Mouse (Mus musculus): ENCODE results near the gene Rbfox2. TPM values are rescaled to one million over a fixed set of nuclear protein-coding genes. Genes with fewer than 3 reads are reported as not detected.

Rbfox2 gene
- total and polyA plus RNA-seq, 3 experiments, result 2.1 to 6.5 (median 2.3) TPM

DNA sequence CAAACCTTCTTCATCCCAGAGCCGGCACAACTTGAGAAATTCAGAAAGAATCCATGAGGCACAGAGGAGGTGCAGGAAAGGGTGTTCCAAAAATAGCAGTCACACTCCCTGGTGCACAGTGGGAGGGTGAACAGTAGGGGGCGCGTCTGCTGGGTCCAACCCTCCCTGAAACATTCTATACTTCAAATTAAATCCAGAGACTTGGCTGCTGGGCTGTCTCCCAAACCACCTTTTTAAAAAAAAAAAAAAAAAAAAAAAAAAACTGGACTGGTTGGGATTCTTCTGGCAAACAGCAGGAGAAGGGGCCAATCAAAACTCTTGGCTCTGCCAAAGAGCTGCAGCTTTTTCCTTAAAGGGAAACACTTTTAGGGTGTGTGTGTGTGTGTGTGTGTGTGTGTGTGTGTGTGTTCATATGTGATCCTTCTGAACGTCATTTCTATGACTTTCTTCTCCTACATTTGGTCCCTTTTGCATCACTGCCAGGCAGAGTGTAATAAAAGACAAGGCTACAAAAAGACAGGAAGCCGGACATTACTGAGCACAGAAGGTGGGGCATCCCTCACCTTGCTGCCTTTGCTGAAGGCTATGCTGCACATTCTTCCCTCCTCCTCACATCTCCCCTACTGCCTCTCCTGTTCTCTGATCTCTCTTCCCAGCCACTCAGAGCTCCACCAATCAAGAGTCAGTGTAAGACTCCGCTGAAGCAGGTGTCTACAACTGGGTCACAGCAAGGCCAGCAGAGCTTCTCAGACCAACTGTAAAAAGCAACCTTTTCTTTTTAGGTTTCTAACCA, 49.2 kb downstream of the Rbfox2 start:
- Histone ChIP-seq H3K27me3 (ENCODE audit: insufficient read depth, low read length) (peaks cover 7% of the 10 kb centered on the region; the same call in 1 of the 2 replicates), H3K36me3 (replicated peaks) (no peaks in the 10 kb centered on the region), H3K4me3 (ENCODE audit: low read depth, low read length) (no peak overlapping the region), H3K4me1 (ENCODE audit: insufficient read depth, low read depth, low read length) (no peaks in the 10 kb centered on the region), H3K9me3 (replicated peaks) (no peaks in the 10 kb centered on the region)
- no peak for ATAC-seq (ENCODE audit: extremely low read depth, insufficient number of reproducible peaks, low FRiP score, poor library complexity, severe bottlenecking)
- peak; percentile 26 for DNase-seq (ENCODE audit: low spot score)
- no peak for TF ChIP-seq GATA2 (IDR thresholded peaks at IDR 0.05; ENCODE audit: borderline replicate concordance, low read depth, low read length)
- peak; percentile 39; the same call in 1 of the 2 replicates for TF ChIP-seq CTCF (IDR thresholded peaks at IDR 0.05; ENCODE audit: low read depth, low read length)

DNA sequence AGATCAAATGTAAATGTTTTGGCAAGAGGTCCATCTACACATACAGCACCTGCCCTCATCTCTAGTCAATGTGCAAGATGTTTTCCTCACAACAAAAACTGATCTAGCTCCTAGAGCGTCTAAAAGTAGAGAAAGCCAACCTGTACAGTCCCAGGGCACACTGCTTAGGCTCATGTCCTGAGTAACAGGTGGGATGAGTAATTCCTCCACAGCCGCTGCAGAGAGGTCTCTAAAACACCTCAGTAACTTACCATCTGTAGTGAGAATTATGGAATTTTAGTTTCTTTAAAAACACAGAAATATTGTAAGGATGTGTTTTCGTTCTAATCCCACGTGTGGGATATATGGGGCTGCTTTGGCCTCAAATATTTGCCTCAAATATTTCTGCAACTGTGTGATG, 50.0 kb downstream of the Rbfox2 start:
- Histone ChIP-seq H3K9me3 (replicated peaks) (no peaks in the 10 kb centered on the region), H3K27me3 (ENCODE audit: insufficient read depth, low read length) (peaks cover 7% of the 10 kb centered on the region; the same call in 1 of the 2 replicates), H3K4me3 (ENCODE audit: low read depth, low read length) (no peak overlapping the region), H3K4me1 (ENCODE audit: insufficient read depth, low read depth, low read length) (no peaks in the 10 kb centered on the region), H3K36me3 (replicated peaks) (no peaks in the 10 kb centered on the region)
- ATAC-seq (ENCODE audit: extremely low read depth, insufficient number of reproducible peaks, low FRiP score, poor library complexity, severe bottlenecking), result no peak
- TF ChIP-seq GATA2 (IDR thresholded peaks at IDR 0.05; ENCODE audit: borderline replicate concordance, low read depth, low read length), result no peak
- TF ChIP-seq POLR2AphosphoS5 (IDR thresholded peaks at IDR 0.05; ENCODE audit: insufficient replicate concordance, low read depth, low read length), result no peak
- TF ChIP-seq GATA1 (IDR thresholded peaks at IDR 0.05; ENCODE audit: borderline replicate concordance, low read length), result no peak
- TF ChIP-seq TAL1 (conservative IDR thresholded peaks at IDR 0.05; ENCODE audit: low read depth, low read length), result no peak
- TF ChIP-seq CTCF (IDR thresholded peaks at IDR 0.05; ENCODE audit: low read depth, low read length), result no peak
- DNase-seq (ENCODE audit: low spot score), result no peak

DNA sequence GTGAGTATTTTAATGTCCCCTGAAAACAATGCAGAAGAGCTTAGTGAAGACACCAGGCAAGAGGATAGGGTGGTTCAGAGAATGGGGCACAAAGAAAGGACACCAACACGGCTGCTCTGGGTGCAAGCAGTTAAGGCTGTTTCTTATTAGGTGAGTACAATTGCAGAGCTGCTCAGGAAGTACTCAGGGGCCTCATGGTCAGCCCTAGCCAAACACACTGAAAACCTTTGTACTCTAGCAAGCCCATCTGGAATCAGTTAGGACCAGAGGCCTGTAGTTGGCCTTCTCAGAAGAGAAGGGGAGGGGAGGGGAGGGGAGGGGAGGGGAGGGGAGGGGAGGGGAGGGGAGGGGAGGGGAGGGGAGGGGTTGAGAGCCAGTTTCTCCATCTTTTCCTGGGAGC, 52.2 kb downstream of the Rbfox2 start:
- Histone ChIP-seq H3K27me3 (ENCODE audit: insufficient read depth, low read length) (peaks cover 7% of the 10 kb centered on the region; the same call in 1 of the 2 replicates), H3K9me3 (replicated peaks) (no peaks in the 10 kb centered on the region), H3K4me1 (ENCODE audit: insufficient read depth, low read depth, low read length) (no peaks in the 10 kb centered on the region), H3K36me3 (replicated peaks) (no peaks in the 10 kb centered on the region), H3K4me3 (ENCODE audit: low read depth, low read length) (no peak overlapping the region)
- no peak for DNase-seq (ENCODE audit: low spot score)
- ATAC-seq (ENCODE audit: extremely low read depth, insufficient number of reproducible peaks, low FRiP score, poor library complexity, severe bottlenecking), result no peak
- no peak for TF ChIP-seq CTCF (IDR thresholded peaks at IDR 0.05; ENCODE audit: low read depth, low read length)
- TF ChIP-seq GATA2 (IDR thresholded peaks at IDR 0.05; ENCODE audit: borderline replicate concordance, low read depth, low read length), result no peak
- TF ChIP-seq POLR2AphosphoS5 (IDR thresholded peaks at IDR 0.05; ENCODE audit: insufficient replicate concordance, low read depth, low read length), result no peak
- no peak for TF ChIP-seq TAL1 (conservative IDR thresholded peaks at IDR 0.05; ENCODE audit: low read depth, low read length)
- TF ChIP-seq GATA1 (IDR thresholded peaks at IDR 0.05; ENCODE audit: borderline replicate concordance, low read length), result no peak

DNA sequence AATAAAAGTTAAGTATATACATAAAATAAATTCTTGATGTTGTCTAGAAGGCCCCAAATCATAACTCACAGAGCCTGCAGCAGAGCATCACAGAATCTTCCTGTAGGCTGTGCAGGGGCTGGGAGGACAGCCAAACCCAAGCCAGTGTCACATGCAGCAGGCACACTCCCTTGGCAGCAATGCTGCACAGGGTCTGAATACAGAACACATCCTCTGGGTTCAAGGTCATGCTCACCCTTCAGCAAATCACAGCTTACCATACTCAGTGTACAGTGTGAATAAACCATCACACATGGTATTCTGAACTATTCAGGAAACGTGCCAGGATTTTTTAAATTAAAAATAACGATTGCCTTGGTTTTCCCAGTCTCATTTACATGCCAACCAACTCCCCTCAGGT, 52.7 kb downstream of the Rbfox2 start:
- Histone ChIP-seq H3K27me3 (ENCODE audit: insufficient read depth, low read length) (peaks cover 6% of the 10 kb centered on the region; the same call in 1 of the 2 replicates), H3K9me3 (replicated peaks) (no peaks in the 10 kb centered on the region), H3K36me3 (replicated peaks) (no peaks in the 10 kb centered on the region), H3K4me3 (ENCODE audit: low read depth, low read length) (no peak overlapping the region), H3K4me1 (ENCODE audit: insufficient read depth, low read depth, low read length) (no peaks in the 10 kb centered on the region)
- ATAC-seq (ENCODE audit: extremely low read depth, insufficient number of reproducible peaks, low FRiP score, poor library complexity, severe bottlenecking) (no peak), DNase-seq (ENCODE audit: low spot score) (no peak)
- no peak for TF ChIP-seq GATA1 (IDR thresholded peaks at IDR 0.05; ENCODE audit: borderline replicate concordance, low read length)
- no peak for TF ChIP-seq GATA2 (IDR thresholded peaks at IDR 0.05; ENCODE audit: borderline replicate concordance, low read depth, low read length)
- no peak for TF ChIP-seq CTCF (IDR thresholded peaks at IDR 0.05; ENCODE audit: low read depth, low read length)
- no peak for TF ChIP-seq POLR2AphosphoS5 (IDR thresholded peaks at IDR 0.05; ENCODE audit: insufficient replicate concordance, low read depth, low read length)
- no peak for TF ChIP-seq TAL1 (conservative IDR thresholded peaks at IDR 0.05; ENCODE audit: low read depth, low read length)

DNA sequence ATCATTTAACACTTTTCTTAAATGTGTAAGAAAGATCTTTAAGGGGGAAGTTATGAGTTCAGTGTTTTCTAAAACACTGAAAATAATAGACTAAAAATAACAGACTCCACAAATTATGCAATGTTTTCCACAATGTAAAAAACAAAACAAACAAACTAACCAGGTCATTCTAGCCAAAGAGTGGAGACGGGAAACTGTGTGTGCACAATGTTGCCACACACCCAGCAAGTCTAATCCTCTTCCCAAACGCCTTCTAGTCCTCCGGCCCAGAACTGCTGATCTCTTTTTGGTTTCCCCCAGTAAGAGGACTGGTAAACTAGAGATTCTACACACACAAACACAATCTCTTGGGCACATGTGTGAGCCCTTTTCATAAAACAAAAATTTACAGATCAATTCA, 55.1 kb downstream of the Rbfox2 start:
- Histone ChIP-seq H3K27me3 (ENCODE audit: insufficient read depth, low read length) (peaks cover 4% of the 10 kb centered on the region; the same call in 1 of the 2 replicates), H3K9me3 (replicated peaks) (no peaks in the 10 kb centered on the region), H3K4me1 (ENCODE audit: insufficient read depth, low read depth, low read length) (no peaks in the 10 kb centered on the region), H3K36me3 (replicated peaks) (no peaks in the 10 kb centered on the region), H3K4me3 (ENCODE audit: low read depth, low read length) (no peak overlapping the region)
- DNase-seq (ENCODE audit: low spot score) (no peak), ATAC-seq (ENCODE audit: extremely low read depth, insufficient number of reproducible peaks, low FRiP score, poor library complexity, severe bottlenecking) (no peak)
- TF ChIP-seq POLR2AphosphoS5 (IDR thresholded peaks at IDR 0.05; ENCODE audit: insufficient replicate concordance, low read depth, low read length), result no peak
- TF ChIP-seq CTCF (IDR thresholded peaks at IDR 0.05; ENCODE audit: low read depth, low read length), result no peak

DNA sequence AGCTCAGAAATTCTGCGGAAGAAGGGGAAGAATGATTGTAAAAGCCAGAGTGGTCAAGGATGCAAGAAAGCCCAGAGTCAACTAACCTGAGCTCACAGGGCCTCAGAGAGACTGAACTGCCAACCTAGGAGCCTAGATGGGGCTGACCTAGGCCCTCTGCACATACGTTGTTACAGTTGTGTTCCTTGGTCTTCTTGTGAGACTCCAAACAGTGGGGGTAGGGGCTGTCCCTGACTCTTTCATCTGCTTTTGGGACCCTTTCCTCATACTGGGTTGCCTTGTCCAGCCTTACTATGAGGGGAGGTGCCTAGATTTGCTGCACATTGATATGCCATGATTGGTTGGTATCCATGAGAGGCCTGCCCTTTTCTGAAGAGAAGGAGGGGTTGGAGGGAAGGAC, 56.0 kb downstream of the Rbfox2 start:
- Histone ChIP-seq H3K36me3 (replicated peaks) (no peaks in the 10 kb centered on the region), H3K9me3 (replicated peaks) (no peaks in the 10 kb centered on the region), H3K4me1 (ENCODE audit: insufficient read depth, low read depth, low read length) (no peaks in the 10 kb centered on the region), H3K4me3 (ENCODE audit: low read depth, low read length) (no peak overlapping the region), H3K27me3 (ENCODE audit: insufficient read depth, low read length) (peaks cover 5% of the 10 kb centered on the region; the same call in 1 of the 2 replicates)
- ATAC-seq (ENCODE audit: extremely low read depth, insufficient number of reproducible peaks, low FRiP score, poor library complexity, severe bottlenecking) (no peak), DNase-seq (ENCODE audit: low spot score) (no peak)
- TF ChIP-seq GATA2 (IDR thresholded peaks at IDR 0.05; ENCODE audit: borderline replicate concordance, low read depth, low read length) (no peak), TAL1 (conservative IDR thresholded peaks at IDR 0.05; ENCODE audit: low read depth, low read length) (no peak), CTCF (IDR thresholded peaks at IDR 0.05; ENCODE audit: low read depth, low read length) (no peak), GATA1 (IDR thresholded peaks at IDR 0.05; ENCODE audit: borderline replicate concordance, low read length) (no peak), POLR2AphosphoS5 (IDR thresholded peaks at IDR 0.05; ENCODE audit: insufficient replicate concordance, low read depth, low read length) (no peak)

Data from G1E (cell line).